Mouse (Mus musculus) forelimb bud, embryonic 11.5 days (tissue): ENCODE measurements around the gene H6pd.
A peak's percentile ranks its signal among the peaks of the same experiment; 100 is the strongest.

Source experiments
- DNase-seq: peaks from one replicate; pipeline ENCODE4 v3.0.0-alpha.2; 2012; ENCODE audit warnings: low read depth, low spot score

The H6pd gene

GRCm38 (mm10) chr4:149999510-149999900 lies 9.3 kb downstream of the H6pd start:
- no peak for DNase-seq

GRCm38 (mm10) chr4:149998786-149999509 lies 9.9 kb downstream of the H6pd start:
- no peak for DNase-seq

GRCm38 (mm10) chr4:149997999-149998398 lies 10.8 kb downstream of the H6pd start:
- no peak for DNase-seq

- no peak for DNase-seq
Measured at GRCm38 (mm10) chr4:149996440-149996839, 12.4 kb downstream of the H6pd start.

DNA sequence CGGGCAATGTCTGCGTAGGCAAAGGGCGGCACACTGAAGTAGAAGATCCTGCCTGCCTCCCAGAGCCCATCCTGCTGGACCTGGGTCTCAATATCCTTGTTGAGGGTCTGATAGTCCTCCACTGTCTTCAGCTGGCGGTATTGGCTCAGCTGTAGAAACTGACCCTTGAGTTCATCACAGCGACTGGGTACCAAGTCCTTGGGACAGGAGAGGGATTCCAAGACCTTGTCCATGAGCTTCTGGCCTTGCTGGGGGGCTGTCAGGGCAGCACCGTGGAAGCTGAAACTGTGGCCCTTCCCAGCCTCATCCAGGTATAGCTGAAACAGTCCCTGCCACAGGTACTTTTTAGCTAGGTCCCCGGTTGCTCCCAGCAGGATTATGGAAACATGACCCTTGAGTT lies 12.9 kb downstream of the H6pd start:
- no peak for DNase-seq

GRCm38 (mm10) chr4:149994218-149994617 lies 14.6 kb downstream of the H6pd start:
- DNase-seq: no peak

DNA sequence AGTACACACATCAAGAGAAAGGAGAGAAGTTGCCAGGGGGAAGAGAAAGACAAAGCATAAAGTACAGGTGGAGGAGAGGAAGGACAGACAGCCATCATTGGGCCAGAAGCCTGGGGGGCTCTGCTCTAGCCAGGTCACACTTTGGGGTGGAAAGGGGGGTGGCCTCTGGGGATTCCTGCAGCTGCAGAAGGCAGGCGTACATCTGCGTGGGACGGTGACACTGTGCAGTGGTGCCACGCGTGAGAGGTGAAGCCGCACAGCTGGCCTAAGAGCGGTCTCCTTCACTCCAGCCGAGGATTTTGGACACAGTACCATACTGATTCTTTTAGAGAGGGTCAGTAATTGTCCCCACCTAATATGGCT lies 16.2 kb downstream of the H6pd start:
- no peak for DNase-seq

- no peak for DNase-seq
Measured at GRCm38 (mm10) chr4:149991755-149992669, 16.8 kb downstream of the H6pd start.

GRCm38 (mm10) chr4:149990954-149991633 lies 17.7 kb downstream of the H6pd start:
- no peak for DNase-seq

GRCm38 (mm10) chr4:149990212-149990953 lies 18.4 kb downstream of the H6pd start:
- no peak for DNase-seq

DNA sequence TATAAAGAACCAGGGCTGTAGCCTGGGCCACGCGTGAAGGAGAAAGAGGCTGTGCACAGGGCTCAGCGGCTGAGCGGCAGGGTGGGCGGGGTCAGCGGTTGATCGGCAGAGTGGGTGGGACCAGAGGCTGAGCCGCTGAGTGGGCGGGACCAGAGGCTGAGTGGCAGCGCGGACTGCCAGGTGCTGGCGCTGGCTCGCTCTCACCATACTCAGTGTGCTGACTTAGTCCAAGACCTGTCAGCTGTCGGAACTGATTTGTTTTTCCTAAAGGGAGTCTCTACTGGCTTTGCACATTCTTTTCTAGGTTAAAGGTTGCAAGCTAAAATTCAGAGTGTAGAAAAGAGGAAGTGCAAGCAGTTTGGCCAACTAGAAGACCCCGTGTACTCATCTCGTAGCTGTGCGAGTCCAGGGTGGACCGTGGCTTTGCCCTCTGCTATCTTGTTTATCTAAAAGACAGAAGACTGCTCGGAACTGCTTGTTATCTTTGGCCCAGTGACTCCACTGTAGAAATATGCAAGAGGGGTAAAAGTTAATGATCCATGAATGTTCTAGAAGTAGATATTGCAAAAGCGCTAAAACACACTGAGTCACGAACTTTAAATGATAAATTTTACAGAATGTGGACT lies 19.8 kb downstream of the H6pd start:
- DNase-seq: peak; percentile 76

GRCm38 (mm10) chr4:149988301-149988700 lies 20.5 kb downstream of the H6pd start:
- DNase-seq: no peak

- no peak for DNase-seq
Measured at GRCm38 (mm10) chr4:149986671-149987417, 22.0 kb downstream of the H6pd start.

DNA sequence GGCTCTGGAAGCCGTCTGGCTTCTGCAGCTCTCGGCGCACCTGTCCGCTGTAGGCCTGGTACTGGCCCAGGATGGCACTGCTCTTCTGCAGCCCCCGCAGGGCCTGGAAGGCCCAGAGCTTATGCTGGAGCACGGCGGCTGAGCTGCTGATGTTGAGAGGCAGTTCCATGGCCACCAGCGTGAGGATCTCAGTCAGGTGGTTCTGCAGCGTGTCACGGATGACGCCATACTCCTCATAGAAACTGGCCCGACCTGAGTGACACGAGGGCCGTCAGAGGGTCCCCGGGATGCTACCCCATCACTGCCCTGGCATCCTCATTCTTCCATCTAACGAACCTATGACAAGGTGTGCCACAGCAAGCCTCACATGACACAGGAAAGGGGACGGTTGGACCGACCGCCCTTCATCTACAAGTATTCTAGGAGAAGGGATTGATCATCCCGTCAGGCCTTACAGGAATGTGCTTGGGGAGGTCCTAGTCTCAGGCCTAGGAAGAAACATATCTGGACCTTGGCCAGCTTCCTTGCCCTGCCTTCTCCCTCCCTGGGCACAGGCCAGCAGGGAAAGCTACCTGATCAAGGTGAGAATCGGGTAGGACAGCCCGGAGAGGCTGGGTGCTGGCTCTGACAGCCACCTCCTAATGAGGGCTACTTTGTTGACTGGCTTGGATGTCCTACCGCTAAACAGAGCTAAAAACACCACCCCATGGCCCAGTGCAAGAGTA lies 24.7 kb downstream of the H6pd start:
- no peak for DNase-seq

DNA sequence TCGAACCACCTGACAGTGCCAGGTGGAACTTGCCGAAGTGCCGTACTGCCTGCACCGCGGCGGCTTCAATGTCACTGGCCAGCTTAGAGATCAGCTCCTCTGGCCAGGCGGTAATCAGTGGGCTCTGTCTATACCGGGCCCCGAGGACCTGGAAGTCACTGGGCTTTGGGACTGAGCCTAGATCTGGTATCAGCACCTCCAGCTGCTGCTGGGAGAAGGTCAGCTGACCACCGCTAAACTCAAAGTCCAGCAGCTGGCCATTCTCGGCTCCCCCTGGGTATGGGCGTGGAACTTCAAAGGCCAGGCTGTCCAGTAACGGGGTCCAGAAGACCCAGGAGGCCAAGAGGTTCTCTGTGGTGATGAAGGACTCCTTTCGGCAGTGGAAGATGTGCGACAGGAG lies 26.7 kb downstream of the H6pd start:
- no peak for DNase-seq

- DNase-seq: peak; percentile 86
Measured at GRCm38 (mm10) chr4:149979819-149980308, 29.0 kb downstream of the H6pd start.

DNA sequence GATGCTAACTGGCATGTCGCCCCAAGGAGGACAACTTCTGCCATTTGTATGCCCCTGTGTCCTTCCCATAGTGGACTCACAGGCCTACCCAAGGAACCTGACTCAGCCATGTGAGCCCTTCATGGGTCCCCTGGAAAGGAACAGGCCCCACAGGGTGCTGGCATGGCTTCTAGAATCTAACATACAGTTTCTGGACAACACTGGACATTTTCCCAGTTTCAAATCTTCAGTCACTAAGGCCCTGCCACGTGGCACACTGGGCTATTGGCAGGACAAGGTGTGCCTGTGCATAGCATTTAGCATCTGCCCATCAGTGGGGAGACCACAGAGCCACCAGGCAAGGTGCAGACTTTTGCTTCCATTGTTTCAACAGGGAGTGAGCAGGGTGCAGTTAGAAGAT lies 30.0 kb downstream of the H6pd start:
- no peak for DNase-seq

- DNase-seq: no peak
Measured at GRCm38 (mm10) chr4:149977801-149978544, 30.9 kb downstream of the H6pd start.

- DNase-seq: no peak
Measured at GRCm38 (mm10) chr4:149977181-149977580, 31.6 kb downstream of the H6pd start.
